ENCODE assay signal across 8 mouse cellular contexts in the genomic region with DNA sequence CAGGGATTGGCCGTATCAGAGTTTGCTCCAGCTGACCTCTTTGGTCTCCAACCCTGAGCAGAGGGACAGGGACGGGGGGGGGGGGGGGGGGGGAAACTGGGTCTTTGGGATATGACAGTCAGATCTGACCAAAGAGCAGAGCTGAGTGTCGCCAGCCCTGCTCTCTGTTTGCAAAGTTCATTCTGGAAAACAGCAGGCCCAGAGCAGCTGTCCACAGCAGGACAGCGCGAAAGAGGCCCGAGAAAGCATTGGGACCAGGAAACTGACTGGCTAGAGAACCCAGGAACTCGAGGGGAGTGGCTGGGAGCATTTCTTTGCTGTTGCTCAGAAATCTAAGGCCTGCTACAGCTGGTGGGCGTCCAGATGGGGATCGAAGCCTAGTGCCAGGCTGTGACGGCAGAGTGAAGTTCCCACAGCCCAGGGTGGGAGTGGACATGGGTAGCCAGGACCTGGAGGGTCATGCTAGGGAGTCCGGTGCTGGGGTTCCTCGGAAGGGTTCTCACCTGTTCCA. TPM values are rescaled to one million over a fixed set of nuclear protein-coding genes. Genes with fewer than 3 reads are reported as not detected.
DNase-seq lines count a peak whose midpoint lies in the region; ATAC-seq and TF ChIP-seq lines count a peak whose summit lies in the region.

No protein-coding gene starts in this region.

- no peaks in the 10 kb centered on the region for H3K36me3 ChIP-seq in testis, adult 2 months (ENCODE audit: control insufficient read depth, insufficient read depth, low read length)
- H3K36me3 ChIP-seq in forebrain, embryonic 15.5 days = no peaks in the 10 kb centered on the region
- no peaks in the 10 kb centered on the region for H3K36me3 ChIP-seq in intestine, embryonic 15.5 days
- H3K36me3 ChIP-seq in liver, embryonic 15.5 days (replicated peaks) = no peaks in the 10 kb centered on the region

- H3K27ac ChIP-seq in testis, adult 2 months (ENCODE audit: control insufficient read depth, insufficient read depth, low read depth, low read length) = no peak overlapping the region
- H3K27ac ChIP-seq in forebrain, embryonic 15.5 days (replicated peaks) = no peak overlapping the region
- 0 out of 2 replicates have a peak overlapping the region, but pooled peaks have one; percentile 17 for H3K27ac ChIP-seq in intestine, embryonic 15.5 days
- H3K27ac ChIP-seq in liver, embryonic 15.5 days (replicated peaks) = peak overlapping the region; percentile 86
- no peak overlapping the region for H3K27ac ChIP-seq in olfactory bulb, adult 2 months (ENCODE audit: insufficient read depth, low read depth, low read length)

- TF ChIP-seq CTCF in testis, adult 2 months (IDR thresholded peaks at IDR 0.05; ENCODE audit: control insufficient read depth, insufficient read depth, insufficient replicate concordance, low read depth, low read length) = no peak
- TF ChIP-seq CTCF in olfactory bulb, adult 2 months (IDR thresholded peaks at IDR 0.05; ENCODE audit: insufficient read depth, low read depth, low read length) = no peak

- no peaks in the 10 kb centered on the region for H3K9me3 ChIP-seq in forebrain, embryonic 15.5 days
- H3K9me3 ChIP-seq in intestine, embryonic 15.5 days = no peaks in the 10 kb centered on the region
- no peaks in the 10 kb centered on the region for H3K9me3 ChIP-seq in liver, embryonic 15.5 days (replicated peaks)

- no peaks in the 10 kb centered on the region for H3K27me3 ChIP-seq in testis, adult 2 months (ENCODE audit: control insufficient read depth, insufficient read depth, low read length)
- H3K27me3 ChIP-seq in forebrain, embryonic 15.5 days = peaks cover 8% of the 10 kb centered on the region; the same call in 1 of the 2 replicates
- H3K27me3 ChIP-seq in intestine, embryonic 15.5 days (replicated peaks) = no peaks in the 10 kb centered on the region
- peaks cover 33% of the 10 kb centered on the region for H3K27me3 ChIP-seq in liver, embryonic 15.5 days

- peak overlapping the region; percentile 94 for H3K4me2 ChIP-seq in forebrain, embryonic 15.5 days (replicated peaks)
- peak overlapping the region; percentile 97 for H3K4me2 ChIP-seq in intestine, embryonic 15.5 days (replicated peaks)
- H3K4me2 ChIP-seq in liver, embryonic 15.5 days = peak overlapping the region; percentile 54

- H3K4me3 ChIP-seq in testis, adult 2 months (ENCODE audit: control insufficient read depth, low read depth, low read length) = peak overlapping the region; percentile 44
- H3K4me3 ChIP-seq in forebrain, embryonic 15.5 days = peak overlapping the region; percentile 46
- H3K4me3 ChIP-seq in intestine, embryonic 15.5 days (replicated peaks) = peak overlapping the region; percentile 44
- peak overlapping the region; percentile 51 for H3K4me3 ChIP-seq in liver, embryonic 15.5 days (replicated peaks)
- H3K4me3 ChIP-seq in olfactory bulb, adult 2 months (ENCODE audit: insufficient read depth, low read depth, low read length) = peak overlapping the region; percentile 40

- H3K9ac ChIP-seq in forebrain, embryonic 15.5 days (replicated peaks) = no peak overlapping the region; the same call in 1 of the 2 replicates
- peak overlapping the region; percentile 46 for H3K9ac ChIP-seq in intestine, embryonic 15.5 days
- peak overlapping the region; percentile 46; the same call in 1 of the 2 replicates for H3K9ac ChIP-seq in liver, embryonic 15.5 days

- no peak for TF ChIP-seq POLR2A in testis, adult 2 months (IDR thresholded peaks at IDR 0.05; ENCODE audit: control insufficient read depth, low read depth, low read length)
- TF ChIP-seq POLR2A in olfactory bulb, adult 2 months (IDR thresholded peaks at IDR 0.05; ENCODE audit: insufficient read depth, low read depth, low read length) = no peak

- ATAC-seq in forebrain, embryonic 15.5 days (replicated peaks) = no peak
- ATAC-seq in intestine, embryonic 15.5 days = peak; percentile 57
- ATAC-seq in liver, embryonic 15.5 days (ENCODE audit: insufficient read depth) = peak; percentile 70

- no peaks in the 10 kb centered on the region; the same call in 1 of the 2 replicates for H3K4me1 ChIP-seq in testis, adult 2 months (ENCODE audit: control insufficient read depth, insufficient read depth, low read length)
- H3K4me1 ChIP-seq in forebrain, embryonic 15.5 days = peaks cover 34% of the 10 kb centered on the region
- peaks cover 25% of the 10 kb centered on the region for H3K4me1 ChIP-seq in intestine, embryonic 15.5 days (replicated peaks)
- no peaks in the 10 kb centered on the region for H3K4me1 ChIP-seq in liver, embryonic 15.5 days (replicated peaks)
- H3K4me1 ChIP-seq in olfactory bulb, adult 2 months (ENCODE audit: control insufficient read depth, insufficient read depth, low read length) = peaks cover 12% of the 10 kb centered on the region

- no peak for DNase-seq in testis, postnatal 10 days (ENCODE audit: low spot score)
- DNase-seq in cerebellum, adult 11 months = no peak
- no peak for DNase-seq in right cerebral cortex, postnatal 25 days

- 14% methylated on average over 12 of the region's 12 CpGs for WGBS in forebrain, embryonic 15.5 days
- WGBS in intestine, embryonic 15.5 days = 14% methylated on average over 12 of the region's 12 CpGs
- 23% methylated on average over 12 of the region's 12 CpGs for WGBS in liver, embryonic 15.5 days (ENCODE audit: insufficient replicate concordance)
- WGBS in olfactory bulb, adult 2 months = 41% methylated on average over 12 of the region's 12 CpGs

RNA-seq across cellular contexts. Expression of a gene that starts 1.2 kb away (rescaled TPM):
- polyA plus RNA-seq in testis, adult 2 months (2012; rRNA removed) = 98.0 and 99.4 TPM in 2 replicates
- polyA plus RNA-seq in forebrain, embryonic 15.5 days (2015; fragmentation: Nextera tagmentation; extraction: Ambion mirVana) = 1.7 and 1.8 TPM in 2 replicates
- polyA plus RNA-seq in intestine, embryonic 15.5 days (2015; fragmentation: Nextera tagmentation; extraction: Ambion mirVana) = 2.2 and 2.3 TPM in 2 replicates
- 6.7 and 8.6 TPM in 2 replicates for polyA plus RNA-seq in liver, embryonic 15.5 days (2015; fragmentation: Nextera tagmentation; extraction: Ambion mirVana)
- polyA plus RNA-seq in olfactory bulb, adult 2 months (2012; ENCODE audit: insufficient read depth, insufficient read length, low replicate concordance, missing spikeins) = not detected in 2 replicates

Comparison
In these comparisons a context has a peak if more than half of its experiments do, and no peak if none do; other contexts are left out.
1. H3K27ac ChIP-seq: peak in intestine, embryonic 15.5 days (single experiment) and liver, embryonic 15.5 days (single experiment); none in testis, adult 2 months (single experiment), forebrain, embryonic 15.5 days (single experiment) and olfactory bulb, adult 2 months (single experiment).
2. RNA of a gene that starts 1.2 kb away (polyA plus RNA-seq): 98.0 to 99.4 TPM in testis, adult 2 months; 6.7 to 8.6 TPM in liver, embryonic 15.5 days, 2.2 to 2.3 TPM in intestine, embryonic 15.5 days, 1.7 to 1.8 TPM in forebrain, embryonic 15.5 days and not detected in olfactory bulb, adult 2 months; every median in the first group is over 10 times any median in the second.
3. Peak in every context shown above with its lines, with median percentiles within 50 percentile points of each other: H3K4me3 ChIP-seq and H3K4me2 ChIP-seq.